Mouse (Mus musculus) CH12.LX (cell line): ENCODE measurements around the gene Muc4. TPM values are rescaled to one million over a fixed set of nuclear protein-coding genes. Genes with fewer than 3 reads are reported as not detected.

ENCODE experiments used
- DNase-seq: peaks from one replicate; pipeline ENCODE4 v3.0.0-alpha.2; 2013; ENCODE audit errors: extremely low read depth
- H3K27ac ChIP-seq: 2 replicates; pipeline ENCODE4 v1.5.1; 2012; ENCODE audit warnings: low read depth, mild to moderate bottlenecking, control low read depth, moderate library complexity; ENCODE audit not compliant: insufficient read depth
- H3K27me3 ChIP-seq: replicated peaks from 2 replicates; pipeline ENCODE3; 2012; ENCODE audit warnings: inconsistent platforms
- H3K36me3 ChIP-seq, 2 experiments: replicated peaks in 1 of 2; 2 replicates each; pipeline versions ENCODE3 to v1.6.1; 2012; ENCODE audit warnings: inconsistent platforms in 1 of 2, low read length in 1 of 2, mild to moderate bottlenecking in 1 of 2, mixed read lengths in 1 of 2, moderate library complexity in 1 of 2; ENCODE audit not compliant: control insufficient read depth in 1 of 2, insufficient read depth in 1 of 2
- H3K4me1 ChIP-seq, 2 experiments: 2 replicates each; pipeline ENCODE4 v1.6.1; 2012; ENCODE audit warnings: inconsistent platforms in 1 of 2, moderate library complexity in 1 of 2; ENCODE audit not compliant: insufficient read depth in 2 of 2, control insufficient read depth in 1 of 2
- H3K4me2 ChIP-seq: 2 replicates; pipeline ENCODE4 v1.6.1; 2012; ENCODE audit warnings: low read depth, mild to moderate bottlenecking, control low read depth; ENCODE audit not compliant: poor library complexity, insufficient read depth, severe bottlenecking
- H3K4me3 ChIP-seq, 3 experiments: fragments of 150-350 bp in 1 of 3; sonication (generic) in 1 of 3; replicated peaks in 1 of 3; 2 replicates each; pipeline versions ENCODE3 to v1.5.1; 2011 to 2012; ENCODE audit warnings: low read depth in 2 of 3, low read length in 2 of 3, mild to moderate bottlenecking in 2 of 3, moderate library complexity in 2 of 3, control low read depth in 1 of 3, improper control_type of control experiment in 1 of 3, inconsistent platforms in 1 of 3, mixed read lengths in 1 of 3; ENCODE audit not compliant: poor library complexity in 1 of 3
- H3K79me2 ChIP-seq: replicated peaks from 2 replicates; pipeline ENCODE4 v1.6.1; 2012; ENCODE audit warnings: mild to moderate bottlenecking, moderate library complexity; ENCODE audit not compliant: control insufficient read depth, poor library complexity, insufficient read depth, severe bottlenecking; ENCODE audit errors: extremely low read depth
- H3K9ac ChIP-seq: 2 replicates; pipeline ENCODE4 v1.6.1; 2012; ENCODE audit warnings: low read depth, mild to moderate bottlenecking, control low read depth, moderate library complexity; ENCODE audit not compliant: insufficient read depth
- H3K9me3 ChIP-seq: replicated peaks from 2 replicates; pipeline ENCODE3; 2012; ENCODE audit warnings: low read length, inconsistent platforms, mixed read lengths
- BHLHE40 ChIP-seq: IDR thresholded peaks from 2 replicates; pipeline ENCODE4 v1.6.1; 2011; ENCODE audit warnings: mild to moderate bottlenecking, low read depth, low read length, improper control_type of control experiment
- E2F4 ChIP-seq: IDR thresholded peaks from 2 replicates; pipeline ENCODE4 v1.6.1; 2011; ENCODE audit warnings: low read depth, low read length, improper control_type of control experiment; ENCODE audit not compliant: insufficient replicate concordance
- ELF1 ChIP-seq: IDR thresholded peaks from 2 replicates; pipeline ENCODE4 v1.6.1; 2014; ENCODE audit warnings: low read depth, mild to moderate bottlenecking, inconsistent platforms, low read length, improper control_type of control experiment
- EP300 ChIP-seq: IDR thresholded peaks from 2 replicates; pipeline ENCODE4 v1.6.1; 2011; ENCODE audit warnings: low read length, improper control_type of control experiment
- ETS1 ChIP-seq: conservative IDR thresholded peaks from 2 replicates; pipeline ENCODE4 v1.6.1; 2012; ENCODE audit warnings: low read depth, mild to moderate bottlenecking, inconsistent platforms, low read length, improper control_type of control experiment, moderate library complexity
- GABPA ChIP-seq: IDR thresholded peaks from 2 replicates; pipeline ENCODE4 v1.6.1; 2012; ENCODE audit warnings: low read depth, low read length, improper control_type of control experiment, inconsistent platforms; ENCODE audit not compliant: insufficient replicate concordance
- HCFC1 ChIP-seq: IDR thresholded peaks from 2 replicates; pipeline ENCODE4 v1.6.1; 2012; ENCODE audit warnings: low read depth, mild to moderate bottlenecking, inconsistent platforms, low read length, improper control_type of control experiment
- IRF4 ChIP-seq: IDR thresholded peaks from 2 replicates; pipeline ENCODE4 v1.6.1; 2014; ENCODE audit warnings: low read depth, mild to moderate bottlenecking, inconsistent platforms, low read length, improper control_type of control experiment
- JUN ChIP-seq: IDR thresholded peaks from 2 replicates; pipeline ENCODE4 v1.6.1; 2011; ENCODE audit warnings: low read depth, mild to moderate bottlenecking, low read length, improper control_type of control experiment, moderate library complexity; ENCODE audit not compliant: insufficient read depth
- MAFK ChIP-seq: IDR thresholded peaks from 2 replicates; pipeline ENCODE4 v1.6.1; 2011; ENCODE audit warnings: low read length, improper control_type of control experiment; ENCODE audit not compliant: insufficient replicate concordance
- MAX ChIP-seq: IDR thresholded peaks from 2 replicates; pipeline ENCODE4 v1.6.1; 2011; ENCODE audit warnings: low read length, improper control_type of control experiment
- MAZ ChIP-seq: IDR thresholded peaks from 2 replicates; pipeline ENCODE4 v1.6.1; 2012; ENCODE audit warnings: low read depth, mild to moderate bottlenecking, inconsistent platforms, low read length, improper control_type of control experiment, moderate library complexity
- MEF2A ChIP-seq: IDR thresholded peaks from 2 replicates; pipeline ENCODE4 v1.6.1; 2014; ENCODE audit warnings: low read depth, mild to moderate bottlenecking, inconsistent platforms, low read length, improper control_type of control experiment, borderline replicate concordance
- MXI1 ChIP-seq: IDR thresholded peaks from 2 replicates; pipeline ENCODE4 v1.6.1; 2011; ENCODE audit warnings: mild to moderate bottlenecking, low read depth, low read length, improper control_type of control experiment
- NELFE ChIP-seq: IDR thresholded peaks from 2 replicates; pipeline ENCODE4 v1.6.1; 2011; ENCODE audit warnings: low read depth, low read length, improper control_type of control experiment
- NRF1 ChIP-seq: IDR thresholded peaks from 2 replicates; pipeline ENCODE4 v1.6.1; 2014; ENCODE audit warnings: low read depth, mild to moderate bottlenecking, inconsistent platforms, low read length, improper control_type of control experiment, moderate library complexity
- SIN3A ChIP-seq: IDR thresholded peaks from 2 replicates; pipeline ENCODE4 v1.6.1; 2012; ENCODE audit warnings: low read length, improper control_type of control experiment, inconsistent platforms
- ZC3H11A ChIP-seq: IDR thresholded peaks from 2 replicates; pipeline ENCODE4 v1.6.1; 2012; ENCODE audit warnings: low read depth, mild to moderate bottlenecking, inconsistent platforms, low read length, improper control_type of control experiment
- ZKSCAN1 ChIP-seq: IDR thresholded peaks from 2 replicates; pipeline ENCODE4 v1.6.1; 2012; ENCODE audit warnings: low read depth, inconsistent platforms, low read length, improper control_type of control experiment, borderline replicate concordance
- dilution Hi-C: fragments of 300-500 bp; cut with MboI; formaldehyde crosslinking; loops from 2 replicates; pipeline ENCODE4 v1.14.3; 2020; ENCODE audit warnings: low sequenced_read_pairs; ENCODE audit not compliant: extremely low pct_unique_long_range_greater_than_20kb, extremely low pct_ligation_motif_present
- in situ Hi-C: fragments of 300-500 bp; cut with MboI; formaldehyde crosslinking; loops from 3 replicates; pipeline ENCODE4 v1.14.3; 2019; ENCODE audit warnings: low sequenced_read_pairs, low pct_ligation_motif_present, low pct_unique_long_range_greater_than_20kb, mixed read lengths
- polyA plus RNA-seq: library from polyadenylated mRNA; unstranded; fragments of >175 nt; gene quantifications from 2 replicates; pipeline ENCODE4 v1.2.1, GENCODE M21; 2012; ENCODE audit warnings: low read depth; ENCODE audit not compliant: insufficient read length
- total RNA-seq, 2 experiments: library from RNA; depleted of rRNA; stranded (reverse); fragments of 300-350 nt in 1 of 2; fragments of >200 nt in 1 of 2; gene quantifications; 2 replicates each; pipeline ENCODE4 v1.2.3; 2012 to 2014

The Muc4 gene
- total and polyA plus RNA-seq, 3 experiments = 0.09 to 0.51 (median 0.34) TPM

DNA sequence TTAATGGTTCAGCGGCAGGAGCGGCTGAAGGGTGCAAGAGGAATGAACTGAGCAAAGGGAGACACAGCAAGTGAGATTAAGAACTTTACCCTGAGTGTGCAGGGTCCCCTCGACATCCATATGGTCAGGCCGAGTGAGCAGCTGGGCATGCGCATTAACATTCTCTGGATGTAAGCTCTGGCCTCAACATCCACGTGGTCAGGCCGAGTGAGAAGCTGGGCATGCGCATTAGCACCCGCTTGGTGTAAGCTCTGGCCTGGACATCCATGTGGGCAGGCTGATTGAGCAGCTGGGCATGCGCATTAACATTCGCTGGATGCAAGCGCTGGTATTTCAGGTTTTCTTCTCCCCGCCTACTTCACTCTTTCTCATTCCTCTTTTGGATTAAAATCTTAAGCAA is 49.2 kb downstream of the Muc4 start:
- H3K27me3 ChIP-seq = no peaks in the 10 kb centered on the region
- H3K4me2 ChIP-seq = no peak overlapping the region
- in situ Hi-C loops = no loop called here
- dilution Hi-C loops = no loop called here
- peaks cover 0 to 4% of the 10 kb centered on the region in 2 experiments for H3K36me3 ChIP-seq
- H3K9ac ChIP-seq = no peak overlapping the region
- H3K9me3 ChIP-seq = peaks cover 6% of the 10 kb centered on the region
- TF ChIP-seq JUN (no peak), MAZ (no peak), NELFE (no peak), ZKSCAN1 (no peak), MAFK (no peak), MXI1 (no peak), MAX (no peak), ELF1 (no peak), NRF1 (no peak), SIN3A (no peak), ZC3H11A (no peak), ETS1 (no peak), HCFC1 (no peak), E2F4 (no peak)
- H3K4me1 ChIP-seq = peaks cover 3 to 12% of the 10 kb centered on the region in 2 experiments; a peak in 2 of 4 replicates
- no peak overlapping the region for H3K4me3 ChIP-seq
- no peak overlapping the region for H3K27ac ChIP-seq
- H3K79me2 ChIP-seq = no peaks in the 10 kb centered on the region
- DNase-seq = no peak

DNA sequence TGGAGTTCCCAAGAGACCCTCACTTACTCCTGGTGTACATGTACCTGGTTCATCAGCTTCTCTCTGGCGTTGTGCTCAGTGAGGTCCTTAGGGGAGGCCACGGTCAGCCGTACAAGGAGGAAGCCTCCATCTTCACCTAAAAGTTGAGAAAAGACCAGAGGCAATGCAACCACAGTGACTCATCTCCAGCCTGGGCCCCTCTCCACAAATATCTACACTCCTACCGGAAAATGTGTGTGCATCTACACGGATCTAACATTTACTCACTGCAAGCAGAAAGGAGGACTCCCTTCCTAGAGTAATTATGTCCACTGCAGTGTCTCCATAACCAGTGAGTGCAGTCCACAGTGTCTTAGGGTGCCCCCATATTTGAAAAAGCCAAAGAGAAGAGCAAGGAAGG is 54.4 kb downstream of the Muc4 start:
- no peak overlapping the region for H3K4me3 ChIP-seq
- H3K27me3 ChIP-seq = no peaks in the 10 kb centered on the region
- in situ Hi-C loops = loop anchor here (5.0 kb wide), 1 partner anchor 83 kb away; no protein-coding TSS in a partner anchor
- DNase-seq = peak; percentile 13
- no peak overlapping the region for H3K4me2 ChIP-seq
- dilution Hi-C loops = no loop called here
- H3K79me2 ChIP-seq = no peaks in the 10 kb centered on the region
- H3K9me3 ChIP-seq = peaks cover 6% of the 10 kb centered on the region
- H3K36me3 ChIP-seq = peaks cover 0 to 4% of the 10 kb centered on the region in 2 experiments
- H3K9ac ChIP-seq = no peak overlapping the region
- 0 out of 2 replicates have a peak, but pooled peaks have one; percentile 28 for TF ChIP-seq BHLHE40
- peak; percentile 76 for TF ChIP-seq IRF4
- TF ChIP-seq ETS1 = no peak
- peak; percentile 61; the same call in 1 of the 2 replicates for TF ChIP-seq MEF2A
- peak; percentile 52 for TF ChIP-seq EP300
- no peak for TF ChIP-seq GABPA
- no peak for TF ChIP-seq ZC3H11A
- H3K4me1 ChIP-seq = peaks cover 3% of the 10 kb centered on the region in 2 experiments; a peak in 2 of 4 replicates
- no peak overlapping the region for H3K27ac ChIP-seq
